Mouse (Mus musculus) myocyte (in vitro differentiated cells): ENCODE results near the gene Smyd5.

Source experiments
- CEBPB ChIP-seq: IDR thresholded peaks from 2 replicates; pipeline ENCODE4 v1.6.1; 2011; ENCODE audit warnings: mild to moderate bottlenecking, moderate library complexity; ENCODE audit not compliant: poor library complexity, insufficient read depth, severe bottlenecking
- E2F4 ChIP-seq: IDR thresholded peaks from one replicate; pipeline ENCODE4 v1.6.1; 2011; ENCODE audit warnings: mild to moderate bottlenecking, control low read depth, moderate library complexity; ENCODE audit not compliant: insufficient read depth
- MAX ChIP-seq: IDR thresholded peaks from one replicate; pipeline ENCODE4 v1.6.1; 2011; ENCODE audit warnings: low read depth, mild to moderate bottlenecking, control low read depth
- MYOD1 ChIP-seq, 3 experiments: IDR thresholded peaks; one replicate each; pipeline ENCODE4 v1.6.1; 2011; ENCODE audit warnings: control low read depth in 2 of 3, low read depth in 2 of 3, mild to moderate bottlenecking in 2 of 3, moderate library complexity in 1 of 3; ENCODE audit not compliant: insufficient read length in 2 of 3, control insufficient read depth in 1 of 3
- MYOG ChIP-seq, 3 experiments: IDR thresholded peaks; one replicate each; pipeline ENCODE4 v1.6.1; 2011; ENCODE audit warnings: control low read depth in 2 of 3, low read depth in 2 of 3, mild to moderate bottlenecking in 2 of 3; ENCODE audit not compliant: insufficient read length in 2 of 3, control insufficient read depth in 1 of 3, insufficient read depth in 1 of 3
- POLR2A ChIP-seq: IDR thresholded peaks from one replicate; pipeline ENCODE4 v1.6.1; 2011; ENCODE audit warnings: low read depth, mild to moderate bottlenecking, control low read depth, moderate library complexity; ENCODE audit not compliant: insufficient read length
- POLR2AphosphoS2 ChIP-seq: IDR thresholded peaks from one replicate; pipeline ENCODE4 v1.6.1; 2011; ENCODE audit warnings: low read depth, control low read depth; ENCODE audit not compliant: insufficient read length
- SRF ChIP-seq: IDR thresholded peaks from one replicate; pipeline ENCODE4 v1.6.1; 2011; ENCODE audit warnings: low read depth; ENCODE audit not compliant: control insufficient read depth, insufficient read length
- TCF12 ChIP-seq: IDR thresholded peaks from one replicate; pipeline ENCODE4 v1.6.1; 2011; ENCODE audit warnings: mild to moderate bottlenecking, control low read depth; ENCODE audit not compliant: poor library complexity, insufficient read depth, severe bottlenecking
- TCF3 ChIP-seq: IDR thresholded peaks from one replicate; pipeline ENCODE4 v1.6.1; 2011; ENCODE audit warnings: low read depth, control low read depth; ENCODE audit not compliant: insufficient read length
- USF1 ChIP-seq: IDR thresholded peaks from one replicate; pipeline ENCODE4 v1.6.1; 2011; ENCODE audit warnings: low read depth, mild to moderate bottlenecking, control low read depth, moderate library complexity

DNA sequence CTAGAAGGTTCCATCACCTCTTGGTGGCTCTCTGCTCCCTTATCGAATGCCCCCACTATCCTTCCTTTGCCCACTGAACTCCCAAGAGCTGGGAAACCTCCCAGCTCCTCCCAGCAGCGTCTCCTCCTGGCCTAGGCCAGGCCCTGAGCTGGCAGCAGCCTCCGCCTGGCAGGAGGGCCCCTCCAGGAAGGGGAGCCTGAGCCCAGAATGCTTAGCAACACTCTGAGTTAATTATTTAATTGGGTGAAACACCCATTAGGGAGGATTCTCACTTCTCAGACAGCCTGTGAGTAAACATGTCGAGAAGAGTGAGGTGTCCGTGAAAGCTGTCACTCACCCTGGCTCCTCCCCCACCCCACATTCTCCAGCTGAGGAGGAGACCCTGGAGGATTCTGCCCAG, 32.1 kb upstream of the Smyd5 start:
- TF ChIP-seq USF1 = no peak
- no peak for TF ChIP-seq MYOG (IDR thresholded peaks at IDR 0.05; ENCODE audit: control insufficient read depth in 1 of 3, insufficient read depth in 1 of 3, insufficient read length in 2 of 3, low read depth in 2 of 3)
- TF ChIP-seq MAX = no peak
- no peak for TF ChIP-seq TCF12
- TF ChIP-seq POLR2A = no peak
- no peak for TF ChIP-seq E2F4
- no peak for TF ChIP-seq CEBPB
- no peak for TF ChIP-seq SRF
- no peak for TF ChIP-seq MYOD1 (IDR thresholded peaks at IDR 0.05; ENCODE audit: control insufficient read depth in 1 of 3, insufficient read length in 2 of 3, low read depth in 2 of 3)
- TF ChIP-seq TCF3 = no peak
- no peak for TF ChIP-seq POLR2AphosphoS2
